Mouse (Mus musculus): ENCODE measurements around the gene Zfp462. TPM values are rescaled to one million over a fixed set of nuclear protein-coding genes. Genes with fewer than 3 reads are reported as not detected.

Gene Zfp462
- total and polyA plus RNA-seq, 3 experiments, result 5.0 to 7.6 (median 7.5) TPM

DNA sequence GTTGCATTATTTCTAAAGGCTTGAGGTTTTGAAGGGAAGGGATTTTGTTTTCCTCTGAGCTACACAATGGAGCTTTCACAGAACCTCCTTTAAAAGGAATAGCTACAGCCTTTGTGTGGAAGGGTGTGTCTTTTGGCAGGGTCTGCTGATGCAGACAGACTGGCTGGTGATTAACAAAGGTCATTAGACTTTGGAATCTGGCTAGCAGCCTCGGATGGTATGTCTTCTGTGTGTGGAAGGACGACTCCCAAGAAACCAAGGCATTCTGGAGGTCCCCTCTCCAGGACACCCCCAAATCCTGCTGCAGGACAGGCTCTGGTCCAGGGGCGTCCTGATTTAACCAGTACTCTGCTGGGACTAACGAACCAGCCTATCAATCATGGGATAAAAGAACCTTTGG lies 60.2 kb downstream of the Zfp462 start:
- DNase-seq, result peak; percentile 45 to 49
- Histone ChIP-seq H3K79me2 (replicated peaks; ENCODE audit: control insufficient read depth, insufficient read depth, low read length) (no peaks in the 10 kb centered on the region), H3K27me3 (ENCODE audit: control insufficient read depth, insufficient read depth, low read length) (no peaks in the 10 kb centered on the region), H3K27ac (peak overlapping the region; percentile 67), H3K4me3 (peak overlapping the region; percentile 22; the same call in 1 of the 2 replicates), H3K9ac (ENCODE audit: low read depth, low read length) (no peak overlapping the region), H3K36me3 (ENCODE audit: control insufficient read depth, insufficient read depth, low read length) (peaks cover 33% of the 10 kb centered on the region), H3K4me1 (ENCODE audit: control insufficient read depth, insufficient read depth, low read length) (peaks cover 28% of the 10 kb centered on the region)
- TF ChIP-seq CTCF (IDR thresholded peaks at IDR 0.05) (no peak), EP300 (IDR thresholded peaks at IDR 0.05; ENCODE audit: insufficient read depth, low read depth, low read length) (0 out of 2 replicates have a peak, but pooled peaks have one; percentile 22)
- intact Hi-C loops (cut with DNase I), result loop anchor here (2.0 to 5.0 kb wide), 2 partner anchors 56 to 72 kb away; no protein-coding TSS in a partner anchor
- WGBS, result 17% methylated on average over 4 of the region's 4 CpGs

DNA sequence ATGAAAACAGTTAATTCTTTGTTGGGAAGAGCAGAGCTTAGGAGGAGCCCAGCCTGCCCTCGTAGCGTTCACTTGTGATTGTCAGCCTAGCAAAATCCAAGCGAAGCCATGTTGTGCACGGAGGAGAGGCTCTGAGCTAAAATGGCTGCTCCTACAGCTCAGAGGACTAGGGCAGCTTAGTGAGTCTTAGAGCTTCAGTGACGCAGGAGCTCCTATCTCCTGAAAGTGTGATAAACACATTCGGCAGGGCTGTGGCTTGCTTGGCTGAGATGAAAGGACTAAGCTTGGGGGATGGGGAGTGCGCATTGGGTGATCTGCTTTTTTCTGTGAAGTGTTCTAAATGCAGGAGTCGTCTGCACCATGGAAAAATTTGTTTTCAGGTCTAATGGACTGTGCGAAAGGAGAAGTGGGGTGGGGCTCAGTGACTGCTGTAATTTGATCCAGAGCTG lies 60.7 kb downstream of the Zfp462 start:
- peak overlapping the region; percentile 22; the same call in 1 of the 2 replicates for H3K4me3 ChIP-seq
- 29% methylated on average over 9 of the region's 9 CpGs for WGBS
- H3K27me3 ChIP-seq (ENCODE audit: control insufficient read depth, insufficient read depth, low read length), result no peaks in the 10 kb centered on the region
- H3K4me1 ChIP-seq (ENCODE audit: control insufficient read depth, insufficient read depth, low read length), result peaks cover 28% of the 10 kb centered on the region
- no peaks in the 10 kb centered on the region for H3K79me2 ChIP-seq (replicated peaks; ENCODE audit: control insufficient read depth, insufficient read depth, low read length)
- H3K27ac ChIP-seq, result peak overlapping the region; percentile 67
- H3K9ac ChIP-seq (ENCODE audit: low read depth, low read length), result no peak overlapping the region
- intact Hi-C loops (cut with DNase I), result loop anchor here (2.0 to 5.0 kb wide), 2 partner anchors 57 to 72 kb away; no protein-coding TSS in a partner anchor
- TF ChIP-seq EP300 (IDR thresholded peaks at IDR 0.05; ENCODE audit: insufficient read depth, low read depth, low read length), result no peak
- TF ChIP-seq CTCF (IDR thresholded peaks at IDR 0.05), result no peak
- peaks cover 30% of the 10 kb centered on the region for H3K36me3 ChIP-seq (ENCODE audit: control insufficient read depth, insufficient read depth, low read length)
- DNase-seq, result peak; percentile 49 to 53

DNA sequence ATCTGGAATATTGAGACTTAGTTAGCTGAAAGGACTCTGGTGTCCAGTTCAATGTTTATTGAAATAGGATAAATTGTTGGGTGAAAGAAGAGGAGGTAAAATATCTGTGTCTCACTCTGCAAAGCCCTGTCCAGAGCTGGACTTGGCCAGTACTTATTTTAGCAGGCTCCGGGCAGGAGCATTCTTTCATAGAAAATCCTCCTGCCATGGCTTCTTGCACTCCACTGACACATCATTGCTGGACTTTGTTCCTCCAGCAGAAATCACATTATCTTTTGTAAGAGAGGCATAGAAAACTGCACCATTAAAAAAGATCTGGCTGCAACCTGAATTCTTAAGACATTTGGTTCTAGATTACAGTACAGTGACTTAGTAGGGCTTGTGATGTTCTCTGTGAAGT lies 61.2 kb downstream of the Zfp462 start:
- intact Hi-C loops (cut with DNase I), result loop anchor here (5.0 kb wide), 1 partner anchor 71 kb away; no protein-coding TSS in a partner anchor
- TF ChIP-seq CTCF (IDR thresholded peaks at IDR 0.05), result no peak
- no peak for TF ChIP-seq POLR2A (IDR thresholded peaks at IDR 0.05; ENCODE audit: insufficient read depth, low read depth, low read length)
- TF ChIP-seq EP300 (IDR thresholded peaks at IDR 0.05; ENCODE audit: insufficient read depth, low read depth, low read length), result no peak
- Histone ChIP-seq H3K9ac (ENCODE audit: low read depth, low read length) (no peak overlapping the region), H3K4me3 (no peak overlapping the region; the same call in 1 of the 2 replicates), H3K4me1 (ENCODE audit: control insufficient read depth, insufficient read depth, low read length) (peaks cover 28% of the 10 kb centered on the region), H3K27me3 (ENCODE audit: control insufficient read depth, insufficient read depth, low read length) (no peaks in the 10 kb centered on the region), H3K36me3 (ENCODE audit: control insufficient read depth, insufficient read depth, low read length) (peaks cover 27% of the 10 kb centered on the region), H3K27ac (peak overlapping the region; percentile 67), H3K79me2 (replicated peaks; ENCODE audit: control insufficient read depth, insufficient read depth, low read length) (no peaks in the 10 kb centered on the region)
- no peak for DNase-seq
- 61% methylated on average over 1 of the region's 1 CpGs for WGBS

DNA sequence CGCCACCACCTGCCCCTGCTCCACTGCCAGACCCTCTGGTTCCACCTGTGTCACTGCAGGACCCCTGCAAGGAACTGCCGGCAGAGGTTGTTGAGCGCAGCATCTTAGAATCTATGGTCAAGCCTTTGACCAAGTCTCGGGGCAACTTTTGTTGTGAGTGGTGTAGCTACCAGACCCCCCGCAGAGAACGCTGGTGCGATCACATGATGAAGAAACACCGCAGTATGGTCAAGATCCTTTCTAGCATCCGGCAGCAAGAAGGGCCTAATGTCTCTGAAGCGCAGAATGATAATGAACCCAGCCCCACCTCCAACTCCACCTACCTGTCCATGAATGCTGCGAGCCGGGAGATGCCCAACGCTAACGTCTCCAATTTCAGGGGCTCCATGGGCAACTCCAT lies 63.8 kb downstream of the Zfp462 start:
- no peaks in the 10 kb centered on the region for H3K79me2 ChIP-seq (replicated peaks; ENCODE audit: control insufficient read depth, insufficient read depth, low read length)
- DNase-seq, result no peak
- no peak overlapping the region for H3K4me3 ChIP-seq
- peaks cover 14% of the 10 kb centered on the region for H3K36me3 ChIP-seq (ENCODE audit: control insufficient read depth, insufficient read depth, low read length)
- no peak for TF ChIP-seq EP300 (IDR thresholded peaks at IDR 0.05; ENCODE audit: insufficient read depth, low read depth, low read length)
- TF ChIP-seq POLR2A (IDR thresholded peaks at IDR 0.05; ENCODE audit: insufficient read depth, low read depth, low read length), result no peak
- TF ChIP-seq CTCF (IDR thresholded peaks at IDR 0.05), result no peak
- H3K9ac ChIP-seq (ENCODE audit: low read depth, low read length), result no peak overlapping the region
- no peak overlapping the region for H3K27ac ChIP-seq
- intact Hi-C loops (cut with DNase I), result loop anchor here (5.0 kb wide), 1 partner anchor 69 kb away; no protein-coding TSS in a partner anchor
- H3K4me1 ChIP-seq (ENCODE audit: control insufficient read depth, insufficient read depth, low read length), result peaks cover 11% of the 10 kb centered on the region
- H3K27me3 ChIP-seq (ENCODE audit: control insufficient read depth, insufficient read depth, low read length), result no peaks in the 10 kb centered on the region
- 97% methylated on average over 14 of the region's 14 CpGs for WGBS

DNA sequence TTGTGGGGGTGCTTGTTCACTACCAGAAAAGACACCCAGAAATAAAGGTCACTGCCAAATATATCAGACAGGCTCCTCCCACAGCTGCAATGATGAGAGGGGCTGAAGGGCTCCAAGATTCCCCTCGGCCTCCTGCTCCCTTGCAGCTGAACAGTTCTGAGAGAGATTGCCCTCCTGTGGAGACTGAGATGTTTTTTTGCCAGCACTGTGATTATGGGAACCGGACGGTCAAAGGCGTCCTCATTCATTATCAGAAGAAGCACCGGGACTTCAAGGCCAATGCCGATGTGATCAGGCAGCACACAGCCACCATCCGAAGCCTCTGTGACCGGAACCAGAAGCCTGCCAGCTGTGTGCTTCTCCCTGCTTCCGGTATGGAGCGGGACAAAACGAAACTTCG lies 66.5 kb downstream of the Zfp462 start:
- H3K27me3 ChIP-seq (ENCODE audit: control insufficient read depth, insufficient read depth, low read length), result no peaks in the 10 kb centered on the region
- no peak for DNase-seq
- no peaks in the 10 kb centered on the region; the same call in 1 of the 2 replicates for H3K4me1 ChIP-seq (ENCODE audit: control insufficient read depth, insufficient read depth, low read length)
- no peak overlapping the region for H3K27ac ChIP-seq
- intact Hi-C loops (cut with DNase I), result no loop called here
- H3K9ac ChIP-seq (ENCODE audit: low read depth, low read length), result no peak overlapping the region
- no peak for TF ChIP-seq POLR2A (IDR thresholded peaks at IDR 0.05; ENCODE audit: insufficient read depth, low read depth, low read length)
- TF ChIP-seq CTCF (IDR thresholded peaks at IDR 0.05), result peak; percentile 43
- H3K79me2 ChIP-seq (replicated peaks; ENCODE audit: control insufficient read depth, insufficient read depth, low read length), result no peaks in the 10 kb centered on the region
- H3K36me3 ChIP-seq (ENCODE audit: control insufficient read depth, insufficient read depth, low read length), result no peaks in the 10 kb centered on the region
- WGBS, result 87% methylated on average over 12 of the region's 12 CpGs
- H3K4me3 ChIP-seq, result no peak overlapping the region

DNA sequence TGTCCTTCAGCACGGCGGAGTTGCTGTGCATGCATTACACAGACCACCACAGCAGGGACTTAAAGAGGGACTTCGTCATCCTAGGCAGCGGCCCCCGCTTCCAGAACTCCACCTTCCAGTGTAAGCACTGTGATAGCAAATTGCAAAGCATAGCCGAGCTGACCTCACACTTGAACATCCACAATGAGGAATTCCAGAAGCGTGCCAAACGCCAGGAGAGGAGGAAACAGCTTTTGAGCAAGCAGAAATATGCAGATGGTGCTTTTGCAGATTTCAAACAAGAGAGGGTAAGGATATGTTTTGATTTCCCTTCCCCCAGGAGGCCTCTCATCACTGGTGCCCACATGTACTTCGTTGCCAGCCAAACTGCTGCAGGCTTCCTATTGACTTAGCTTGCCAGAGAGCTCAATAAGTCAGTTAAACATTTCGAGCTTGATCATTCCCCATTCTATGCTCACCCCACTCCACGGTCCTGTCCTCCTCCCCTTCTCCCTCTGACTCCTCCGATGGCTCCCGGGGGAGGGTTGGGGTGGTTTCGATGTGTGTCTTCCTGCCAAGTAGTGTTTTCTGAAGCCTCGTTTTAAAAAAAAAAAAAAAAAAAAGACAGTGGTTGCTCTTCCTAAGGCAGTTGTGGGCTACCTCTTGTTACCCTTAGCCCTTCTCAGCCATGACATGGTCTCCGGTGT lies 68.9 kb downstream of the Zfp462 start:
- no peaks in the 10 kb centered on the region for H3K36me3 ChIP-seq (ENCODE audit: control insufficient read depth, insufficient read depth, low read length)
- 39% methylated on average over 16 of the region's 16 CpGs for WGBS
- intact Hi-C loops (cut with DNase I), result no loop called here

More for the DNA sequence above, 68.9 kb downstream of the Zfp462 start:
- Histone ChIP-seq H3K27me3 (ENCODE audit: control insufficient read depth, insufficient read depth, low read length) (no peaks in the 10 kb centered on the region), H3K9ac (ENCODE audit: low read depth, low read length) (no peak overlapping the region), H3K79me2 (replicated peaks; ENCODE audit: control insufficient read depth, insufficient read depth, low read length) (no peaks in the 10 kb centered on the region), H3K27ac (no peak overlapping the region), H3K4me1 (ENCODE audit: control insufficient read depth, insufficient read depth, low read length) (no peaks in the 10 kb centered on the region; the same call in 1 of the 2 replicates), H3K4me3 (no peak overlapping the region)
- DNase-seq, result peak in 1 of 2 experiments; percentile 26
- no peak for TF ChIP-seq POLR2A (IDR thresholded peaks at IDR 0.05; ENCODE audit: insufficient read depth, low read depth, low read length)
- no peak for TF ChIP-seq EP300 (IDR thresholded peaks at IDR 0.05; ENCODE audit: insufficient read depth, low read depth, low read length)
- no peak for TF ChIP-seq CTCF (IDR thresholded peaks at IDR 0.05)
